Mouse (Mus musculus): ENCODE data around the gene Ralgapa2.

Ralgapa2 gene

GRCm38 (mm10) chr2:146218881-146219535 is 293.1 kb downstream of the Ralgapa2 start:
- DNase-seq = no peak

DNA sequence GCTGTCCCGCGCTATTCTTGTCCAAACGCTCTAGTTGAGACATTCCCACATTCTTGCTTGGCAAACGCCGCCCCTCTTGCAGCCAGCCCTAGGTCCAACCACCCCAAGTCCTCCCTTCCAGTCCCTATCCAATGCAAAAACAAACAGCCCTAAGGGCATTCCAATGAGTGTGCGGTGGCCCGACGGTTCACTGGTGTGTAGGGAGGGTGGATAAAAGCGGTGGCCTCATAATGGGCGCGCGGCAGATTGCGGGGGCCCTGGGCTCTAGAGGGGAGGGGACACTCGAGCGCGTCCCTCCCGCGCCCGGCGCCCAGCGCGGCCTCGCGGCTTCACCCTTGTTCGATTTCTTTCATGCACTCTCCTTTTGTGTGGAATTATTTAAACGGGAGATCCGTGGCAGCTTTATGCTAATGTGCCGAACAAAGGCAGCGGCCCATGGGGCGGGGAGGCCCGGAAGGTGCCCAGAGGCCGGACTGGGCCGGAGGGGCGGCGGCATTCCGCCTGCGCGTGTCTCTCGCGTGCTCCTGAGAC is 293.9 kb downstream of the Ralgapa2 start:
- peak; percentile 22 to 24 for DNase-seq

- no peak for DNase-seq
Observed at GRCm38 (mm10) chr2:146217227-146217980, 294.7 kb downstream of the Ralgapa2 start.

GRCm38 (mm10) chr2:146216111-146217064 is 295.8 kb downstream of the Ralgapa2 start:
- DNase-seq = no peak

GRCm38 (mm10) chr2:146214715-146215114 is 297.4 kb downstream of the Ralgapa2 start:
- peak; percentile 32 to 63 for DNase-seq

DNA sequence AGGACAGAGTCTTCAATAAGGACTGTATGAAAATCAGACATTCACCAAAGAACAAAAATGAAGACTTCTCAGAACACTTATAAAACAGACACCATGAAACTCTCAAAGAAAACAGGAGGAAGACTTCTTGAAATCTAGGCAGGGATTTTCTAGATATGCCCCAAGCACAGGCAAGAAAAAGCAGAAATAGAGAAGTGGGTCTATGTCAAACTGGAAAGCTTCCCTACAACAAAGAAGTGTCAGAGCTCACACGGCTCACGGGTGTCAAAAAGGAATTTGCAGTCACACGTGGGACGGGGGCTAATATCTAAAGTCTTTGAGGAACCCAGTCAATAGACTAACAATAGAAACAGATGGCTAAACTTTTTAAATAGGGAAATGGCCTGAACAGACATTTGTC is 301.2 kb downstream of the Ralgapa2 start:
- DNase-seq = no peak

DNA sequence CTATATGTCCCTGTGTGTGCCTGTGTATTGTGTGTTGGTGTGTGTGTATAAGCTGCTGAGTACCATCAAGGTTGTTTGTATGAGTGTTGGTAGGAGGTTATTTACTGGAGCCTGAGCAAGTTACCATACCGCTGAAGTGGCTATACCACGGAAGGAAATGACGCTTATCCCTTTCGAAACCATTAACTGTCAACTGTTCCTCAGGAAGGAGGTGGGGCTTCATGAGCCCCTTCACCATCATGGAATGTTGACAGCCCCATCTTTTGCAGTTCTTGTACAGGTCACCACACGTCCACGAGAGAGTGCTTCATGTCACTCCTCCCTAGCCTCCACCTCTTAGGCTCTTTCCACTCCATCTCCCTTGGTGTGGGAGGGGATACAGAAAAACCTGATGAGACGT is 314.2 kb downstream of the Ralgapa2 start:
- DNase-seq = no peak

- DNase-seq = no peak
Observed at GRCm38 (mm10) chr2:146196126-146196525, 316.0 kb downstream of the Ralgapa2 start.

Measured in cerebellum, postnatal 25 days (tissue).